Mouse (Mus musculus) heart, adult 8-10 months (tissue): ENCODE measurements around the gene Pif1. TPM values are rescaled to one million over a fixed set of nuclear protein-coding genes. Genes with fewer than 3 reads are reported as not detected.
A peak's percentile ranks its signal among the peaks of the same experiment; 100 is the strongest.

Source experiments
- DNase-seq: peaks from one replicate; pipeline ENCODE4 v3.0.0; 2022; ENCODE audit warnings: low spot score
- total RNA-seq, 4 experiments: library from RNA; stranded (reverse); gene quantifications; 2 replicates each; pipeline ENCODE4 v1.2.4; 2022

The Pif1 gene
- total RNA-seq = not detected

GRCm38 (mm10) chr9:65586406-65587269 is at the start of gene Pif1:
Pif1 (plus strand) TSS chr9:65587160.
- peak; percentile 87 for DNase-seq

- DNase-seq = no peak
These were observed 48.9 kb upstream of the Pif1 start for GRCm38 (mm10) chr9:65537901-65538630.

DNA sequence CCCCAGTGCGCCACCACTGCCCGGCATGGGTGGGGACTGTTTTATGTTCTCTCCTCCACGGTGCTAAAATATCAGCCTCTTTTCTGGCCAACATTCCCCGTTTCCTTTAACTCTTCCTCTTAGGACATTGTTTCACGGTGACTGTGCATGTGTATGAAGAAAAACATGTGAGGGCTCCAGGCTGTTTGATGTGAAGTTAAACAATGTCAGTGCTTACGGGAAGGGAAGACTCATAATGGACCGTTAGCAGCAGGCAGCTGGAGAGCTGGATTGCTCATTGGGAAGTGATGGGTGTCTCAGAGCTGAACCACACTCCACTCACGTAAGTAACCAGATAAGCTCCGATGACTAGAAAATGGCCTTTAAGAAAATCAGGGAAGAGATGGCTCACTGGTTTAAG is 47.3 kb upstream of the Pif1 start:
- DNase-seq = no peak

DNA sequence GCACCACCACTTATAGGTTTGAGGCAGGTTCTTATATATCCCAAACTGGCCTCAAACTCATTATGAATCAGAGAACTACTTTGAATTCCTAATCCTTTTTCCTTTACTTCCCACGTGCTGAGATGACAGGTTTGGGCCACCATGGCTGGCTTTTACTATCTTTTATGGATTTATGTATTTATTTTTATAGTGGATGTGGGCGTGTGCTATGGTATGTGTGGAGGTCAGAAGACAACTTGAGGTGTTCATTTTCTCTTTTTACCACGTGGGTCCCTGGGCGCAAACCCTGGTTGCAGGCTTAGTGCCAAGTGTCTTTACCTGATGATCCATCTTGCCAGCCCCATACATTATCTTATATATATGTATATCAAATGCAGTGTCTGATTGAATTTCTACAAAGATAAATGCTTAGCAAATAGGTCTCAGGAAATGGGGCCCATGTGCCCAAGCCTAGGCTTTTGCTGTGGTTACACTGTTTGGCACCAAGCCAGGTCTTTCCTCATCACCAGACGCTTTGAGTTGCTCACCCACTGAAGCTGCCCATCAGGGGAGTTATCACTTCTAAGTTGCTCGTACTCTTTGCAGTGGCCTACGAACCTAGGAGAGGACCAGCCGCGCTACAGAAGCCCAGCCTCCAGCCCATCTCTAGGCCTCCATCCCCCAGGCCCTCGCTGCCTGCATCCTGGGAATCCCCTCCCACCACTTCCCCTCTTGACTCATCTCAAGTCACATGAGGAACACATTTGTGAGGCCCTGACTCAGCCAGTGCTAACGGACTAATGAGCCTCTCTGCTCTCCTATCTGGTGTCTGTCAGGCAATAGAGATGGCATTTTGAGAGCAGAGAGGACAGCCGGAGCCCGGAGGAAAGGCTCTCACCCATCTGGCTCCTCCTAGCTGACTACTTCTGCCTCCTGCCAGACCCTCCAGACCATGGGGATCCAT is 45.6 kb upstream of the Pif1 start:
- peak; percentile 76 for DNase-seq

DNA sequence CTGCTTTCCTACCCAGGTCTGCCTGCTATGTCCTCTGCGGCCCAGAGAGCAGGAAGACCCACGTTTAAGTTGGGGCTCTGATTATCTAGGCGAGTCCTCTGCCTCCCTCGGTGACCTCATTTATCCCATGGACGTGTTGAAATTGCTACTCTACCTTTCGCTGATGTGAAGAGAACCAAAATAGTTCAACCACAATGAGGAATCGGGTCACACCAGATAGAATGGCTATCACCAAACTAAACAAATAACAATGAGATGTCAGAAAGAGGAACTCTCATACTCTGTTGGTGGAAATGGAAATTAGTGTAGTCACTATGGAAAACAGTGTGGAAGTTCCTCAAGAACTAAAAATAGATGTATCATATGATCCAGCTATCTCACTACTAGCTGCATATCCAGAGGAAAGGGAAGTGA is 44.8 kb upstream of the Pif1 start:
- peak; percentile 48 for DNase-seq

DNA sequence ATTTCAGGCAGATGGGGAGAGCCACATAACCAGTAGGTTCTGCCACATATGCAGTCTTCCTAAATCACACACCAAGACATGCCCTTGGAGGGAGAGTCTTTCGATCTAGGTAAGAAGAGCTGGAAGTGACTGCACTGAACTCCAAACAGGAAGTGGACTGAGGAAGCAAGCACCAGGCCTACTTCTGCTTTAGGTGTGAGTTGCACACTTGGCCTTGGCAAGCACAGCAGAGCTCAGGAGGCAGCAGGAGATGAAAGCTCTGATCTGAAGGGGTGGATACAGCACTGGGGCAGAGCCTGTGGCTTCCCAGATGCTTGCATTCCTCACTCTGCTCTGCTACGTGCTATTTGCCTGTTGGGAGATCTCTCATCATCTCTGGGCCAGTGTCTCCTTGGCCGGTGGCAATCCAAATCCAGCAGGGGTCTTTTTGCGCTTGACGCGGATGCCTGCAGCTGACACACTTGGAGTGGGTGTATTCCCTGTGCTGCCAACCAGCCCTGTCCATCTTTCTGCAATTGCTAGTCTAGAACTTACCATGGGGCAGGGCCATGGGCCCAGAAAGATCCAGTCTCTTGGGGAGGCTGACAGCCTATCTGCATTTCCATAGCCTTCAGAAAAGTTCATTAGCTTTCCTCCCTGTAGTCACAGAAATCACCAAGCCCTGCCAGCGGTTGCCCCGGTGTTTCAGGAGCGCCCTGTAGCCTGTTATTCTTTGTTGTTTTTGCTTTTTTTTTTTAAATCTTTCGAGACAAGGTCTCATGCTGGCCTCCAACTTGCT is 41.1 kb upstream of the Pif1 start:
- no peak for DNase-seq

DNA sequence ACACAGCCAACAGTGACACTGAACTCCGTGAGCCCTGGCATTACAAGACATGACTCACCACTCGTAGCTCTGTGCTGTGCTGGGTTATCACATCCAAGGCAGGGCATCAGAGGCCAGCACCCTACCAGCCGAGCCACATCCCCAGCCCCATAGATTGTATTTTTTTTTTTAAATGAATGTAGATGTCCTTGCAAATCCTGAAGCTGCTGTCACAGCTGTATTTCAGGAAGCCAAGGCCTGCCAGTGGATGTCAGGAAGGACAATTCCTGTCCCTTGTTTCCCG is 40.6 kb upstream of the Pif1 start:
- no peak for DNase-seq

DNA sequence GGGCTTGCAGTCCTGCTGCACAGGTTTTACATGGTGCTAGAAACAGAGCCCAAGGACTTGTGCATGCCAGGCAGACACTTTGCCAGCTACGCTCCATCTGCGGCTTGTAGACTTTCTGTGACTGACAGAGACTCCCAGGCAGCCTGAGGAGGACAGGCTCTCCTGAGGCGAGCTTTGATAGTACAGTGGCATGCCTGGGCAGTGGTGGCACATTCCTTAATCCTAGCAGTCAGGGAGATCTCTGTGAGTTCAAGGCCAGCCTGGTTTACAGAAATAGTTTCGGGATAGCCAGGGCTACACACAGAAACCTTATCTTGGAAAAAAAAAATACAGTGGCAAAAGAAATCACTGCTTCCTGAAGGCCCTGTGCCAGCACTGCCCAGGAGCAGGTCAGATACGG is 39.8 kb upstream of the Pif1 start:
- DNase-seq = no peak

DNA sequence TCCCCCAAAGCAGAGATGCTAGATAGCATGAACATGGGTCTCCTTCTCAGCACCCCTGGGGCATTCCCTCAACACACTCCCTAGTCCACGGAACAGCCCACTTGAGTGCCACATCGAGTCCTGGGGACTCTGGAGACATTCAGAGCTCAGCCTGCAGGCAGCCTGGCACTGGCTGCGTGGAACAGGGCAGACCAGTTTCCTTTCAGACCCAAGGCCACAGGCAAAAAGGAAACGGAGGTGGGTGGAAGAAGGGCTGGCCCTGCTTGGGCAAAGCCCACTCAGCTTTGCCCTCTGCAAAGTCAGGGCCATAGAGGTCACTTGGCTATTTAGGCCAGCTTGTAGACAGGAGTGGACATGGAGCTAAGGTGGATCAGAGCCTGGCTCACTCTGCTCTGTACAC is 39.1 kb upstream of the Pif1 start:
- DNase-seq = no peak

DNA sequence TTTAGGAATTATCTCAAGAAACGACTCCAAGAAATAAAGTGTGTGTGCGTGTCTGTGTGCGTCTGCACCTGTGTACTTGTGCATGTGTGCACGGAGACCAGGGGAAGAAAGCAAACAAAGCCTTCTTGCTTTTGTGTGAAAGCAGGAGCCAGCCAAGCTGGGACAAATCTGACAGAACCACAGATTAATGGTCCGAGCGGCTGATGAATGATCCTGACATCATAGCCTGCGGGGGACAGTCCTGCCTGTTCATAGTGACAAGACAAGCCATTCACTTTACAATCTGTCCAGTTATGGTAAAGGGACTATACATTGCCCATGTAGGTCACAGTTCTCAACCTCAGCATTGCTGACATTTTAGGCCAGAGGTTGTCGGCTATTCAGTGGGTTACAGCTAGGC is 38.6 kb upstream of the Pif1 start:
- DNase-seq = no peak

DNA sequence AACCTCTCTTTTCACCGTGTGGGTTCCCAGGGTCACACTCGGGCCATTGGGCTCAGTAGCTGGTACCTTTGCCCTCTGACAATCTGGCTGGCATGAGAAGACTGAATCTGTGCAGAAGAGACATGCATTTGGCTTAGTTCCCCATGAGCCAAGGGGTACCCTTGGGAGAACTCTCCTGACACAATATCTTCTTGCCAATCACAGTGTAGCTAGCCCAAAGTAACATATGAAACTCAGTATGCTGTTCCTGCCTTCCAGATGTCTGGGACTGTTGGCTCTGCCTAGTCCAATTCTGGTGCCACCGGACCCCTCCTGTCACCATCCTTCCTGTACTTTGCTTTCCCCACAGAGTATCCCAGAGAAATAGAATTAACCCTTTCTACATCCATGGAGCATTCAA is 37.8 kb upstream of the Pif1 start:
- no peak for DNase-seq

DNA sequence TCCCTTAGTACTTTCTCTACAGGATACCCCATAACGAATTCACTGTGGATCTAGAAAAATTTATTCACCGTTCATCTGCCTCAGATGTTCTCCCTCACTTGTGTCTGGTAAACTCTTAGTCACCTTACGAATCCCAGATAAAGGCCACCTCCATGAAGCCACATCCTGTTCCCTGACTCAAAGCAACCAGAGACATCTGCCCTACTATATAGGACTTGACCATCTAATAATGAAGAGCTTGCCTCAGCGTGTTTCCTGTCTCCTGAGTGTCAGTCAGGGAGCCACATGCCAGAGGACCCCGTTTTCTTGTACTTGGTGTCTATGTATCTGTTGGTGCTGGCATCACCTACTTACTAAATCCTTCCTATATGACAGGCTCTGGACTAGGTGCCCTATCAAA is 37.3 kb upstream of the Pif1 start:
- no peak for DNase-seq

- peak; percentile 76 for DNase-seq
These were observed 36.7 kb upstream of the Pif1 start for GRCm38 (mm10) chr9:65550079-65550831.

DNA sequence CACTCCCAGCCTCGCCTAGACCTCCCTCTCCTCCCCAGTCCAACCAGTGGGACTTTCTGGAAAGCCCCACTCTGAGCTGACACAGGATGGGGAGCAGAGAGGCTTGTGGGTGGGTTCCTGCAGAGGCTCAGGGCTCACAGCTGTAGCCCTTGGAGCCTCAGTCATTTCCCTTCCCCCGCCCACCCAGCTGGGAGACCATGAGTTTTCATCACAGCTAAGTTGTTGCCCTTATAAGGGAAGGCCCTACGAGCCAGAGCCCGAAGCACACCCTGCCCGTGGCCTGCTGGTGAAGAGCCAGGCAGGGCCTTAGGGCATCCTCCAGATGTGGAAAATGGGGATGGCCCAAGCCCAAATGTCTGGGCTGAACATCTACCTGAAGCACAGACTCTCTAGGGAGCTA is 35.9 kb upstream of the Pif1 start:
- peak; percentile 86 for DNase-seq

DNA sequence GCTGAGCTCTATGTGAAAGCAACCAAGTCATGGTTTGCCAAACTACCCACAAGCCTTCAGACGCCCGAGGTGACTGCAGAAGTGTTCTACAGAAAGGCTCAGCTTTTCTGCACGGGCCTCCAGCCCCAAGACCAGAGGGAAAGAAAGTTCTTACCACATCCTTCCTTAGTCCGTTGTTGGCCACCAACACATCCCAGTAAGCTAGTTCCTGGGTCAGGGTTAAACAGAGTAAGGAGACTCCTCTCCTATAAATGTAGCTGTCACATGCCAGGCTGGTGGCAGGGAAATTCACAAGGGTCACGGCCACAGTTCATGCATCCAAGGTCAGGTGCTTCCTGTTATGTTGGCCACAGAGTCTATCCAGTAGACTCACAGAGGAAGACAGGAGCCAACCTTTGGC is 34.8 kb upstream of the Pif1 start:
- DNase-seq = no peak

DNA sequence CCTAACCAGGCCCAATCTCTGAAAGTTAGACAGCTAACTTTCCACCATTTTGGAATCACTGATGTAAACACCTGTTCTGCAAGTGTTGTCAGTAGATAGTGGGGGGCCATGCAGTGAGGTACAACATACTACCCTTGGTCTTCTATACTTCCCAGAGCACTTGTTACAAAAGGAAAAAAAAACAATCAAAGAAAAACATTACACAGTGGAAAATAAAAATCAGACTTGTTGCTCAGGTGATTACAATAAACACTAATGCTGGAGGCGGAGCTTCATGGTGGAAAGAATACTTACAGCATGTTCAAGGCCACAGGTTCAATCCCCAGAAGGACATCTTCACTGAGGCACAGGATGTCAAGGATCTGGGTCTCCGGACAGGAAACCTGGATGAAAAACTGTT is 34.2 kb upstream of the Pif1 start:
- no peak for DNase-seq

DNA sequence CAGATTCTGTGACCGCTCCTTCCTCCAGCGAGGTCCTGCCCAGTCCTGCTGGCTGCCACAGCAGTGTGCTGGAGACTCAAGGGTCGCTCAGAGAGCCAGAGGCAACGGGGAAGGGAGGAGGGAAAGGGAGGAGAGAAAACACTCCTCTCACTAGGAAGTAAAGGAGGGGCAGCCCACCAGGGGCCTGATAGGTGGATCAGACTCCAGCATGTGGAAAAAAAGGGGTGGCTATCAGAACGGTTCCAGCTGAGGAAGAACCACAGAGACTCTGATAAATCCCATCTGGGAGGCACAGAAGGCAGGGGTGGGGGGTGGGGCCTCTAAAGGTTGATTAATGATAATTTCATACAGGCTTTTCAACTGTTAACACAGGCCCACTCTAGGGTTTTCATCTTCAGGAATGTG is 32.0 kb upstream of the Pif1 start:
- no peak for DNase-seq

DNA sequence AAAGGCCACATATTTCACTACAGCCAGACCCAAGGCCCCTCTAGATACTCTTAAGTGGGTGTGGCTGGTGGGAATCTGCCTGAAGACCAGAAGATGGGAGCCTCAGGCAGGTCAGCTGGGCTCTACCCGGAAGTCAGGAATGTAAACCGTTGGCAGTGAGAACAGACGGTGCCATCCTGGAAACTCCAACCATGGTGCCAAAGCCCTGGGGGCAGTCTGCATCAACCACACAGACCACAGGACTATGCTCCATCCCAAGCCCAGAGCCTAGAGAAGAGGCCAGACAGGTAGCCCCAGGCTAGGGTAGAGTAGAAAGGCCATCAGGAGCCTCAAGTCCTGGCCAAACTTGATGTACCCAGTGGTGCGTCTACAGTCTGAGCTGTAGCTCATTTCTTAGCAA is 31.3 kb upstream of the Pif1 start:
- no peak for DNase-seq

GRCm38 (mm10) chr9:65556349-65556748 is 30.6 kb upstream of the Pif1 start:
- no peak for DNase-seq

DNA sequence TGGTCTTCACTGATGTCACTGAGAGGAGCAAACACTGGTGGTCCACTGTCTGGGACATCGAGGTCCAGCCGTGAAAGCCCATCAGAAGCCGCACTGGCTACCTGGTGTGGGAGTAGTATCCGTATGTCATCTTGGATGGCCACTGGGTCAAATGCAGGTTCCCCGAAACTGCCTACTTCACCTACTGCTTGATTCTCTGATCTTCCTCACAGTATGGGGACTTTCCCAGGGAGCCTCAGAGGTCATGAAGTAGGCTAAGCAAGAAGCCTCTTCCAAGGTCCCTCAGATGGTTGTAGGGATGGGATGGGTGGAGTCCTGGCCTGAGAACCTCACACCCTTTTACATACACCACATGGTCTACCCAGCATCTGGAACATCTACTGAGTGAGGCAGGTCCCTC is 30.0 kb upstream of the Pif1 start:
- DNase-seq = no peak

- no peak for DNase-seq
These were observed 28.2 kb upstream of the Pif1 start for GRCm38 (mm10) chr9:65558806-65559205.
